Mouse (Mus musculus) MEL (cell line): ENCODE results near the gene Prdm16.

Source experiments
- CTCF ChIP-seq, 3 experiments: IDR thresholded peaks in 2 of 3; conservative IDR thresholded peaks in 1 of 3; 2 replicates each; pipeline ENCODE4 v1.5.1; 2011 to 2012; ENCODE audit warnings: low read length in 3 of 3, low read depth in 2 of 3, mild to moderate bottlenecking in 2 of 3, improper control_type of control experiment in 1 of 3, inconsistent platforms in 1 of 3, mixed read lengths in 1 of 3, moderate library complexity in 1 of 3; ENCODE audit not compliant: control insufficient read depth in 1 of 3, insufficient read depth in 1 of 3, poor library complexity in 1 of 3, severe bottlenecking in 1 of 3
- MAFK ChIP-seq: IDR thresholded peaks from 2 replicates; pipeline ENCODE4 v1.6.1; 2011; ENCODE audit warnings: low read depth, mild to moderate bottlenecking, low read length, improper control_type of control experiment, borderline replicate concordance
- MAX ChIP-seq: IDR thresholded peaks from 2 replicates; pipeline ENCODE4 v1.6.1; 2011; ENCODE audit warnings: low read length, improper control_type of control experiment
- MEF2A ChIP-seq: IDR thresholded peaks from 2 replicates; pipeline ENCODE4 v1.6.1; 2014; ENCODE audit warnings: low read depth, mild to moderate bottlenecking, inconsistent platforms, low read length, improper control_type of control experiment; ENCODE audit not compliant: poor library complexity, insufficient replicate concordance, severe bottlenecking; ENCODE audit errors: extremely low read depth
- ZNF384 ChIP-seq: IDR thresholded peaks from 2 replicates; pipeline ENCODE4 v1.6.1; 2012; ENCODE audit warnings: low read depth, mild to moderate bottlenecking, inconsistent platforms, low read length, improper control_type of control experiment

DNA sequence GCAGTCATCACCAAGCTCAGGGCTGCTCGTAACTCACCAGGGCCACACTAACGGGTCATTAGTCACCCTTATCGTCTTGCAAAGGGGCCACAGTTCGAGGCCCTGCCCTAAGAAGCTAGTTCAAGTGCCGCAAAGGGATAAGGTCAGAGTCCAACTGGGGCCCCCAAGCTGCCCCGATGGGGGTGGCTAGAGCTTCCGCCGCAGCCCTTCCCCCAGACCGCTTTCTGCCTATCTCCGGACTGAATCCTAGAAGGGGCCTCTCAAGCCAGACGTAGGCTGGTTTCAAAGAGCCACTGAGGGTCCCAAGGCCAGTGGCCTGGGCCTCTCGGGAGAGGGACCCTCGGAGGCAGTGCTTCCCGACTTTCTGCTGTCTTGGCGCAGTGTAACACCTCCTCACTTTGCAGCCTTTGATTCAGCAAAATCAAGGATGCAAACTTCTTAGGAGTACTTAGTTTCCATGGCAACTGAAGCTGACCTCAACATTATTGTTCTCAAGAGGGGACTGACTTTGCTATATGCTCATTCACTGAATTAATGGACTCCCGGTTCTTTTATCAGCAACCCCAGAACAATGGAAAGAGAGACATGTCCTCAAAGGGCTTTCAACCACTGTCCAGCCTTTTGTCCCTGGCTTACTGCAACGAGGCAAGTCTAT, 165.1 kb downstream of the Prdm16 start:
- no peak for TF ChIP-seq MEF2A
- TF ChIP-seq CTCF (IDR thresholded peaks at IDR 0.05 in 2 of 3, conservative IDR thresholded peaks at IDR 0.05 in 1 of 3; ENCODE audit: control insufficient read depth in 1 of 3, insufficient read depth in 1 of 3, low read depth in 2 of 3, low read length in 3 of 3, poor library complexity in 1 of 3, severe bottlenecking in 1 of 3): no peak
- TF ChIP-seq MAFK: no peak
- no peak for TF ChIP-seq ZNF384
- TF ChIP-seq MAX: no peak
